Mouse (Mus musculus) cerebellum, postnatal 25 days (tissue): ENCODE results near the gene Gm128.

Source experiments
- DNase-seq, 2 experiments: peaks; one replicate each; pipeline ENCODE4 v3.0.0; 2021; ENCODE audit warnings: mixed read lengths in 2 of 2

The Gm128 gene

DNA sequence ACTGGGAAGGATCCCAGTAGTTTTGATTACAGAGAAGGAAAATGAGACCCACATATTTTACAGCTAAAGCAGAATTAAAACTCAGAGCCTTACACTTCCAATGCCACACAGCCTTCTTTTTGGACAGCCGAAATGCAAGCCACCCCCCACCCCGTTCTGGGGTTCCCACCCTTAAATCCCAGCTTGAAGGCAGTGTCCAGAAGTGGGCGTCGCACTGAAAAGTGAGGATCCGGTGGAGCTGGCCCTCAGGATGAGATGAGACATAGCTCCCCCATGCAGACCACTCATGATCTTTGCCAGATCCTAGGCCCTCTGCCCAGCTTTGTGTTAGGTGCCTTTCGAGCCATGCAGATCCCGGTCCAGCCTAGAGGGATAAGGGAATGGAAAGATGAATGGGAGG lies at the start of gene Gm128:
Gene Gm128, minus strand, starts transcription at position 101 of the 400 bp plus-strand sequence.
- no peak for DNase-seq

DNA sequence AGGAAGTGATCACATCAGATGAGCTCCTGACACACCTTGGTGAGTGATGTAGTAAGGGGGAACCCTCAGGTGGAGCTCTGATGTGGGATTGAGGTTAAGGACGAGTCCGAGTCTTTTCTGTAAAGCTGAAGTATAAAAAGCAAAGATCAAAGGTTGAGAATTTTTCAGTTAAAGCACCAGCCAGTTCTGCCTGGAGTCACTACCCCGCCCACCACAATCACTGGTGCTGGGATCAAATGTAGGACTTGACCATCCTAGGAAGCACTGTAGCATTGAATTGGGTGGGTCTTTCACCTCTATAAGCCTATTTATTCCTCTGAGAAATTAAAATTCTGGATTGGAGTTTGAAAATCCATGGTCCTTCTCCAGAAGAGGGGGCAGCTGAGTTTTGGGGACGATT lies 49.6 kb upstream of the Gm128 start:
- no peak for DNase-seq

- DNase-seq: no peak
Observed at GRCm38 (mm10) chr3:95290156-95290555, 48.8 kb upstream of the Gm128 start.

- DNase-seq: peak; percentile 88
Observed at GRCm38 (mm10) chr3:95289419-95289818, 48.0 kb upstream of the Gm128 start.

- DNase-seq: no peak
Observed at GRCm38 (mm10) chr3:95287541-95287940, 46.1 kb upstream of the Gm128 start.

DNA sequence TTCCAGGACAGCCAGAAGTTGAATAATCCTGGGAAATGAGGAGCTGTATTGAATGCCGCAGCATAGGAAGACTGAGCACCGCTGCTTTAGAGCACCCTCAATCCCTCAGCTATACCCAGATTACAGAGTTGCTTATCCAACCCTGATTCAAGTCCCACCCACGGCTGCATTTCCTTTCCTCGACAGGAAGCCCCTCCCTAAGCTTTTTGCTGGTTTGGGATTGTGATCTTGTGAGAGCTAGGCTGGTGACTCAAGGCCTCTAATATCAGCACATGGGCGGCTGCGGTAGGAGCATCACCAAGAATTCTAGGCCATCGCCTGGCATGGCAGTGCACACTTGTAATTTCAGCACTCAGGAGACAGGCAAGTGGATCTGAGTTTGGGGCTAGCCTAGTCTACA lies 45.1 kb upstream of the Gm128 start:
- DNase-seq: no peak

- no peak for DNase-seq
Observed at GRCm38 (mm10) chr3:95286011-95286410, 44.6 kb upstream of the Gm128 start.

- no peak for DNase-seq
Observed at GRCm38 (mm10) chr3:95285390-95285789, 44.0 kb upstream of the Gm128 start.

GRCm38 (mm10) chr3:95284501-95285281 lies 43.3 kb upstream of the Gm128 start:
- no peak for DNase-seq

GRCm38 (mm10) chr3:95284062-95284461 lies 42.7 kb upstream of the Gm128 start:
- no peak for DNase-seq

GRCm38 (mm10) chr3:95283589-95283941 lies 42.2 kb upstream of the Gm128 start:
- no peak for DNase-seq

GRCm38 (mm10) chr3:95282865-95283588 lies 41.6 kb upstream of the Gm128 start:
- peak; percentile 87 to 88 for DNase-seq

- DNase-seq: peak in 1 of 2 experiments; percentile 65
Observed at GRCm38 (mm10) chr3:95282381-95282864, 41.0 kb upstream of the Gm128 start.

DNA sequence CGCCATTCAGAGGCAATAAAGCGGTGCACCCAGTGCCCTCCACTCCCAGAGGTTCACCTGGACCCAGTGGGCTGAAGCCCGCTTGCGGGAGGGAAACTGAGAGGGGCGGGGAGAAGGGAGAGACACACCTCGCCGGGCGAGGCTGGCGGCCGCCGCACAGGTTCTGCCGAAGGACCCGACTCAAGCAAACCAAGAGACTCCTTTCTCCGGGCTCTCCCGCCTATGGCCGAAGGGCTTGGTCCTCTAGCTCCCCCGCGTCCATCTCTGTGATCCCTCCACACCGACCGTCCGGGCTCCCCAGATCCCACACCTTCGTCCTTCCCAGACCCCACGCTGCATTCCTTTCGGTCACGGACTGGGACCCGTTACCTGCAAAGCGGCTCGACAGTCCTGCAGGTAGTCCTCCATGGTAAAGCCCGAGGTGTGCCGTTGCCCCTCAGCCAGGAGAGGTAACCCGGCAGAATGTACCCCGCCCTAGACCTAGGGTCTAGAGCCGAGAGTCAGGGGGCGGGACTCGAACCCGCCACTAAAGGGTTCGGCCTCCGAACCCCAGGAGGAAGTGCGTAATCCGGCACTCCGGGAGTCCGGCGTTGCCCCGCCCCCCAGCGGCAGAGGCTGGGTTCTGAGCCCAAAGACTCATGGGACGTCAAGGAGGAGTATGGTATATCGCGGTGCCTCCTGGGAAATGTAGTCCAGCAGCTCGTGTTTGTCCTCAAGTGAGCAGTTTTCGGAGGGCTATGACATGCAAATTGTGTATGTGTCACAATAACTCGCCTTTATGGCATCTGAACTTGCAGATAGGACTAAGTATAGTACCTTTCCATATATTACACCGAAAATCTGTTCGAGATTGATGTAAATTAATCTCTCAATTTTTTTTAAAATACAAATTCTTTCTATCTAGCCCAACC lies 40.1 kb upstream of the Gm128 start, which contains the start of the genes Mindy1 and Prune1:
Gene Mindy1, plus strand, starts transcription at position 130 of the 911 bp plus-strand sequence.
Gene Prune1, minus strand, starts transcription at position 861 of the 911 bp plus-strand sequence.
- DNase-seq: peak; percentile 99 to 100

GRCm38 (mm10) chr3:95280747-95281146 lies 39.3 kb upstream of the Gm128 start:
- DNase-seq: peak; percentile 57 to 62

GRCm38 (mm10) chr3:95277149-95277551 lies 35.8 kb upstream of the Gm128 start:
- peak in 1 of 2 experiments; percentile 49 for DNase-seq

- no peak for DNase-seq
Observed at GRCm38 (mm10) chr3:95276428-95276934, 35.1 kb upstream of the Gm128 start.

DNA sequence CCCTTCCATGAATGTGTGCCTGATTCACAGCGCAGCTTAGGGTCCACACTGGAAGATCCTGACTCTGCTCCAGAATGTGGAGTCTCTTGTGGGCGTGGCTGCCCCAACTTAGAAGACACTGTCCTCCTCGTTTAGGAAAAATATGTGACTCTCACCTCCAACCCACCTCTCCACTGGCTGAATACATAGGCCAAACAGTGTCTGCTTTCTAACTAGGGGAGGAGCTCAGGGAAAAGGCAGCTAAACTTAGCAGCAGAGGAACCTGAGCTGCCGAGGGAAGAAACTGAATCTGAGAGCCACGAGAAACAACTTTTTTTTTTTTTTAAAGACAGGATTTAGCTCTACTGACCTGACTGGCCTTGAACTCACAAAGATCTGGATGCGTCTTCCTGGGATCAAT lies 33.8 kb upstream of the Gm128 start:
- no peak for DNase-seq

DNA sequence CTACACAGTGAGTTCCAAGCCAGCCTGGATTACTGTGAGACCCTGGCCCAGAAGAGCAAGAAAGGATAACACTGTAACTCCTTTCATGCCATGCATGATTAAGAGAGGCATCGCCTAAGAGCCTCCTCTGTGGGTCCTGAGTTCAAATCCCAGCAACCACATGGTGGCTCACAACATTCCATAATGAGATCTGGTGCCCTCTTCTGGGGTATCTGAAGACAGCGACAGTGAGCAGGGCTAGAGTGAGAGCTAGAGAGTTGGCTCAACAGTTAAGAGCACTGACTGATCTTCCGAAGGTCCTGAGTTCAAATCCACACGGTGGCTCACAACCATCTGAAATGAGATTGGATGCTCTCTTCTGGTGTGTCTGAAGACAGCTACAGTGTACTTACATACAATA lies 33.1 kb upstream of the Gm128 start:
- no peak for DNase-seq

DNA sequence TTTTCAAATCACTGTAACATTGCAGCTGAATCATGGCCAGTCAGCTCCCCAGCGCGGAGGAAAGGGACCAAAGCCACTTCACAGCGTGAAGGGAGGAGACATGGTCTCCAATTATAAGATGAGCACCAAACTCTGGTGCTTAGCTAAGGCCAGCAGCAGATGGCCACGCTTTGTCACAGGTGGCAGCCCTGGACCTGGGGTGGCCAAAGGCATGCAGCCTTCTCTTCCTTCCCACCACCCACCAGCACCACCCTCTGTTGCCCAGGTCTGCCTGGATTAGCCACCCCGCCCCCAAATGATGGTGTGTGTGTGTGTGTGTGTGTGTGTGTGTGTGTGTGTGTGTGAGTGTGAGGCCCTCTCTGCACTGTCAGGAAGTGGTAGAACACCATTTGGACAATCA lies 32.1 kb upstream of the Gm128 start:
- DNase-seq: peak; percentile 94 to 96

- peak in 1 of 2 experiments; percentile 17 for DNase-seq
Observed at GRCm38 (mm10) chr3:95270766-95271364, 29.5 kb upstream of the Gm128 start.

DNA sequence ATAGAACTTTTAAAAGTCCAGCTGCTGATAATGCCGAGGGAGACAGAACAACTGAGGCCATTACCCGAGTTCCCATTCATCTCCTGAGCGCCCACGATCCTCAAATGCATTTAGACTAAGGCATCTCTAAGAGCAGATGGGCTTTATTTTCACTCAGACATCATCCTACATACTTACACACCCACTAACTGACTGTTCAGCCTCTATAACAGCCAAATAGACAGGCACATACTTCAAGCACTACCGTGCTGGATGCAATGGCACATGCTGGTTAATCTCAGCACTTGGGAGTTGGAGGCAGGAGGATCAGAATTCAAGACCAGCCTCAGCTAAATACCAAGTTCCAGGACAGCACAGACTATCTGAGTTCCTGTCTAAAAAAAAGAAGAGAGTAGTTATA lies 28.4 kb upstream of the Gm128 start:
- no peak for DNase-seq
